Mouse (Mus musculus): ENCODE measurements at regions not wholly inside any gene's neighbourhood (a gene's known extent, or its start where the extent isn't known, plus 50 kb on each side); places are given as distances from the start of the nearest gene placed in this dataset.

DNA sequence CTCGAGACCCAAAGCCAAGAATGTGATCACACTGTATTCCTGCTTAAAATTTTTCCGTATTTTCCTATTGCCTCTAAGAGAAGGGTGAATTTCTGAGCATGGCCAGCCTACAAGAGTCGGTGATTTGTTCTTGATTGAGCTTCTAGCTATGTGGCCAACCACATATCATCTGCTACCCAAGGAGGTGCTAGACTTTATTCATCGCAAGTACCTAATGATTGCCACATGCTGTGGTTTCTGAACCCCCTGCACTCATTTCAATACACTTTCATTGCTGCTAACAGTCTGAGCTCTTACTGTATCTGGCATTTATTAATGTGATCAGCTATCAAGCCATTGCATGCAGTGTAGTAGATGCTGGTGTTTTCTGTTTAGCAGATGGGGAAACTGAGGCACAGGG is 432.2 kb downstream of the Ttll7 start:
- DNase-seq: no peak

DNA sequence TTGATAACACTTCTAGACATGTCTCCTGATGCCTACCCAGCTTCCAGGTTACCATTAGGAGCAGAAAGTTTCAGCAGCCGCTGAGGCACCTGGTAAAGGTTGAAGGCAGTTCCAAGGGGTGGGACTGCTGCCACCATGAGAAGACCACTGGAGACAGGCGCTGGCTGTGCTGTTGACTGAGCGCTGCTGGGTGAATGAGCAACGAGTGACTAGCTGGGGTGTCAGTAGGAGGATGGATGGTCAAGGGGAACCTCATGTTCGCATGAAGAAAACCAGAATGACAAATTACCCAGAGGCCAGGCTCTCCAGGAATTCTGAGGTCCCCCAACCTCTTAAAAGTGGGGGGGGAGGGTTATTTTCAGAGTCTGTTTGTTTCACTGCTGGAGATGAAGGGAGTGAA is 433.3 kb downstream of the Ttll7 start:
- DNase-seq: no peak

DNA sequence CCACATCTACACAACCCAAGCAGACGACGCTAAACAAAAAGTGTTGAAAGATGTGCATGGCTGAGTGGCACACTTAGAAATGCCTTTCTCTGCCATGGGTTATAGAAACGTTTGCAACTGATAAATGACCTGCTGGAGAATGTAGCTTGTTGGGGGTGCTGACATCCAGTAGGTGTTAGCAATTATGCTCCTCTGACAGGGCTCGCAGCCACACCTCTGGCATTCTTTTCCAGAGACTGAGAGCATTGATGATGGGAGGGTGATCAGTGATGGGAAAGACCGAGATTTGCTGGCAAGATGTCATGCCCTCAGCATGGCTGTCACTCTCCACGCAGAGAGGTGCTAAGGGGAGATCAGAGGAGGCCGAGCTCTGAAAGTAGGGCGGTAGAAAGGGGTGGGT is 435.3 kb downstream of the Ttll7 start:
- DNase-seq: no peak

DNA sequence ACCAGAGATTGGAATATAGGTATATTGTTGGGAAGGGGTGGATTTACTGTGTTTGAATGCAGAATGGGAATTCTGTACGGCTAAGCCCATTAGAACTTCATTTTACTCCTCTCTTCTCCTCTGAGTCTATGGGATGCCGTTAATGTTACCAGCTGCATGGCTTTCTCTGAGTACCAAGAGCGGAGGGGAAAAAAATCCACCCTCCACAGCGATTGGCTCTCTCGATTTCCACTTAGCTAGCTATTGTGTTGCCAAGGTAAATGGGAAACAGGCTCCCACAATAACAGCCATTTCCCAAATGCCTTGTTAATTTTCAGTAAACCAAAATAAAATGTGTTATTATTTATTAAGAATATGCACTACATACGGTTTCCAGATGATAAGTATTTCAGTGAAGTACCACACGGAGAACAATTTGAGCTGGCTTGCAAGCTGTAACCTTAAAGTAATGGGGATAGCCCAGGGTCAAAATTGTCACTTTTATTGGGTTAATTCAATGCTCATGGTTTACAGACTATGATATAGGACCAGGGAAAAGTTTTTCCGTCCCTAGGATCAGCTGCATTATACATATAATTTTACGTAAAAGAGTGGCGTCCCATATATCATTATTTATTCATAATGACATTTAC is 439.6 kb downstream of the Ttll7 start:
- no peak for DNase-seq

DNA sequence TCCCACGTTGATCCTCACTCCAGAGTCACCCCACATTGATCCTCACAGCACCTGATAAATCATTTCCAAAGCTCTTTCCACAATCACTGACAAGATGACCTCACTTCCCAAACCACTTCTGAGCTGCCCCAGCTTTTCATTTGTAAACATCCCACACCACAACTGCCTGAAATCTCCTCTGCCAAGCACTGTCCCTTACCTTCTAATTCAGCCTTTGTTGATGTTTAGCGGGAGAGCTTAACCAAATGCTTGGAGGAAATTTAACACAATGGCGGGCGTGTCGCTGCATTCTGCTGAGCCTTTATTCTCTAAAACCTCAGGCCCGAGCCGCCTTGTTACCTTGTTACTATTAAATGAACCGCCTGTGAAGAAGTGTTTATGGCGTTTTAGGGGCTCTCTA is 445.9 kb downstream of the Ttll7 start:
- no peak for DNase-seq

DNA sequence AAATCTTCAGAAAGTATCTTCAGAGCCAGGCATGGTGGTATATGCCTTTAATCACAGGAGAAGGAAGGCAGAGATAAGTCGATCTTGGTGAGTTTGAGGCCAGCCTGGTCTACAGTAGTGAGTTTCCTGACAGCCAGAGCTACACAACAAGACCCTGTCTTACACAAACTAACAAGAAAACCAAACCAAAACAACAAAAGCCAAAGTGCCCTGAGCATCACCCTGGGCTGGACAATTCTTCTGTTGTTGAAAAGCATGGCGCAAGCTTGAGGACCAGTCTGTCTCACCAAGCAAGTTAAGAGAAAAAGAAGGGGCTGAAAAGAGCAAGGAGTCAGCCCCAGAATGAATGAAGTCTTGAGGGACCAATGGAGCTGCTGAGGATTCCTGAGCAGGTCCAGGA is 473.4 kb downstream of the Ttll7 start:
- no peak for DNase-seq

DNA sequence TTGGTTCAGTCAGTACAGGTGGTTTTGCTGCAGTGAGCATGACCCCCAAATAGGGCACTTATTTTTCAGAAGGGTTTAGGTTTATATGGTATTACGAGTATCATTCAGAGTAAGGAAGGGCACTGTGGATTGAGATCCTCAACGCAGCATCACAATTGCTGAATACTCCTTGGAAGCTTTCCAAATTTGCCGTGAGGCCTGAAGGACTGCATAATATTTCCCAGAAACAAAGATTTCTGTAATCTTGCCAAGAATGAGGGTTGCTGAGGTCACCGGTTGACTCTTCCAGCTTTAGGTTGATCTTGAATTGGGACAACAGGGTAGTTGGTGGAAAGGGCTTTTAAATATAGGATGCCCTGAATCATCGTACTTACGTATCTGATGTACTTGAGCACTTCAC is 482.1 kb downstream of the Ttll7 start:
- no peak for DNase-seq

DNA sequence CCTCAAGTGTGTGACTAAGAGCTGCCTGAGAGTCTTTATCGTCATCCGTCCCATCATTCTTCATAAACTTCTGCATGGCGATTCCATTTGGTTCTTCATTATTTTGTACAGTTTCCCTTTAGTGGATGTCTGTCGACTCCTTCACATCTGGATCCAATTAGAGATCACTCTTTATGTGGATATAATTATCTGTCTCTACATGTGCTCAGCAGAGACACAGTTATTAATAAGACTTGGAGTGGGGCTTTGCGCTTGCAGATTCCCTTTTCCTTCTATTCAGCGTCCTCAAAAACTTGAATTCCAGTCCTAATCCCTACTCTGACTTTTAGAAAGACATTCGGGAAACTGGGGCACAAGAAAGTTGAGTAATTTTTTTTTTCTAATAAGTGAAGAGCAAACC is 483.1 kb downstream of the Ttll7 start:
- DNase-seq: no peak

DNA sequence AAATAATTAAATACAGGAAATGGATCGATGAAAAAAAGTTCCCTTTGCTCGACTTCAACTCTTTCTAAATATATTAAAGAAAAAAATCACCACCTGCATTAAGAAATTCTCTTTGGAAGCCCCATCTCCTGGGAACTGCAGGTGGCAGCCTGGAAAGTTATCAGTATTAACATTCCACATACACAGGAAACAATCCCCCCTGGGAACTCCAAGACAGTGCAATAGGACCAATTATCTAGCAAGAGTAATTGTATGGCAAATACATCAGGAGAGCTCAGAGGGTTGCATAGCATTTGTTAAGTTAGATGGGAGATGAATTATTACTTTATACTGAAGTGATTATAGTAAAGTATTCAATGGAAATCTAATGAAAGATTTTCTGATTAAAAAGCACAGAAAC is 487.3 kb downstream of the Ttll7 start:
- no peak for DNase-seq

DNA sequence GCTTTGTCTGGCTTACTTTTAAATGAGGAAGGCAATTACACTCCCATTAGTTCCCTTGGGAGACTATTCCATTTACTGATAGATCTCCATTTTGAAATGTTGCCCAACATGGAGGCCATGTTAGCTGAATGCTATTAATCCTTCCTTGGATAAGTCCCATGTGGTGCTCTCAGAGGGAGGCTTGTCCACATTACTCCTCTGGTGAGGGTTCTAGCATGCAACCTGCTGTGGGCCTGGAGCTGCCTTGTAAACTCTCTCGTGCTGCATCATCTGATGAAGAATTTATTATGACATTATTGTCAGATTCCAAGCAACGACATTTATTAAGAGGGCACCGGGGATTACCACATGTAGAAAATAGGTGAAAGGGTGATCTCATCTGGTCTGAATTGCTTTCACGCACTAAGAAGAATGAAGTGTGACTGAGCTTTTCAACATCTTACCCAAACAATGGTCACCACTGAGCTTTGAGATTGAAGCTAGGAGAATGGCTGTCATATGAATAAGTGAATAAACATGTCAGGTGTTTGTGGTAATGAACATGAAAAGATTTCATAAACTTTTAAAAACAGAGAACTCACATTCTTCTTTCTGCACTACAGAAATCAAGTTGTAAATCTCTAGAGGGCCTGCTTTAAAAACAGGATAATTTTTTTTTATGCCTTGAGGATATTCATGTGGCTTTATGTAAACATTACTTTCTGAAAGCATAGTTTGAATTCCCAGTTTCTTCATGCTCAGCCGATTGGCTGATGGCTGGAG is 495.3 kb downstream of the Ttll7 start:
- no peak for DNase-seq

DNA sequence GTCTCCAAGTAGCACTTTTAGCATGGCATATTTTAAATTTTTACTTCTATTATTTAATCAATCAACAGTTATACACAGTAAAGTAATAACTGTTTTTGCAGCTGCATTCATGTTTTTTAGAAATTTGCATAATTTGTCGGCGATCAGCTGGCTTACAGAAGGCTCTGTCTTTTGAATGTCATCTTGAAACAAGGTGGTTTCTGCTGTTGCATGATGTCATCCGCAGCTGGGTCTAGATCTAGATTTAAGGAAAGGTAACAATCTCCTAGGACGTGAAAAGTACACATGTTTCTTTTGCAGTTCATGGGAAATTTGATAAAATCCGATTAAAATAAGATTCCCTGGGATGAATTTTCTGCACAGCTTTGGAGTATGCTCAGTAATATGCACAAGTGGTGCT is 534.9 kb downstream of the Ttll7 start:
- DNase-seq: no peak

DNA sequence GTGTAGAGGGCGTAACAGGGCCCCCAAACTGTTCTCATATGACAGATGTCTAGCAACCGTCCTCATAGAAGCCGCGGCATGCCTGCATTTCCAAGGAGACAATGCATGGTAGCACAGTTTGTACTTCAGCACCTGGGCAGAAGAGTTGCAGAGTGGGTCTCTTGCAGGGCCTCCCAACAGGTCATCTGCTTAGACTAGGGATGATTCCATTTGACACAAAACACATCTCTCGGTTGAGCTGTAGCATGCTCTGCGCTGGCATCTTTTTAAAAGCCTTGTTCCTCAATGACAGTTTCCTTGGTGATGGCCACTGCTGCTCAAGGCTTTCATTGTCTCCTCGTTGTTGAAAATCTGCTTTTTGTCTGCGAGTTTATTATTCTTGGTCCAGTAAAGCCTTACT is 546.1 kb downstream of the Ttll7 start:
- no peak for DNase-seq

DNA sequence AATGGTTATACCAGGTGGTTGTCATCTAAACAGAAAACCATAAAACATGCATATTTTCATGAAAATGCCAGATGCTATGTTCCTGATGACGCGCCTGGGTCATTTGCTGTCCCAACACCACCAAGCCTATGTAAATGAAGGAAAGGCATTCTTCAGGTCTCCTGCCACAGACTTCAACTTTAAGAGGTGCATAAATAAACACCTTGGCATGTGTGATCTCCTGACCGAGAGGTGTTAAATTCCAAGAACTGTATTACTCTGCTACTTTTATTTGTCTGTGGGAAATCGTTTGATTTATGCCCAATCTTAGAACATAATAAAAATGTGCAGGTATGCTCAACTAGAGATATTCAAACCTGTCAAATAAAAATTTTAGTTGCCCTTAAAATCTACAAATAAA is 560.1 kb downstream of the Ttll7 start:
- no peak for DNase-seq

DNA sequence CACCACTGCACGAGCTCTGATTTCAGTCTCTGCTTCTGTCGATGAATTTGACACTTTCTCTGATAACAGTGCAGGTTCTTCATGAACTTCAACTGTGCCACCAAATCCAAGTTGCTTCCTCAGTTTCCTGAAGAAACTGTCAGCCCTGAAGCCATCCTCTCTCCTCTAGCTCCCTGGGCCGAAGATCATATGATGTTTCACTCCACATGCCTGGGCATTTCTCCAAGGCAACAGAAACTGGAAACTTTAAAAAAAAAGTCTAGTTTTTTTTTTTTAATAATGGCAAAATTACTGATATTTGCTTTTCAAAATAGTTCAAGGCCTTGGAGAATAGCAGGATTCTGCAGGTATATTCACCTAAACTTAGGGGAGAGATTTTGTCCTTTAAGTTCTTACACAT is 564.8 kb downstream of the Ttll7 start:
- DNase-seq: no peak

DNA sequence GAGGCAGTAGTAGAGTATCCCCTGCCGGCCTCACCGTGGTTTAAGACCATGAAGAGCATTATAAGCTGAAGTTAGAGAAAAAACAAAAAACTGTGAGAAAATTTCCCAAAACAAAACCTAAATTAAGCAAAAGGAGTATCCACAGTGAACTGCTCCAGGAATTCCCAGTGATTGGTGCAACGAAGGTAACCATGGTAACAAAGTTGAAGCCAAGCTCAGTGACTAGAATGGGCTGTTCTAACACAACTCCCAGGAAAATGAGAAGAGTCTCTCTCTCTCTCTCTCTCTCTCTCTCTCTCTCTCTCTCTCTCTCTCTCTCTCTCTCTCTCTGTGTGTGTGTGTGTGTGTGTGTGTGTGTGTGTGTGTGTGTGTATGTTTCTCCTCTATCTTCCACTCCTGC is 567.0 kb downstream of the Ttll7 start:
- DNase-seq: no peak

DNA sequence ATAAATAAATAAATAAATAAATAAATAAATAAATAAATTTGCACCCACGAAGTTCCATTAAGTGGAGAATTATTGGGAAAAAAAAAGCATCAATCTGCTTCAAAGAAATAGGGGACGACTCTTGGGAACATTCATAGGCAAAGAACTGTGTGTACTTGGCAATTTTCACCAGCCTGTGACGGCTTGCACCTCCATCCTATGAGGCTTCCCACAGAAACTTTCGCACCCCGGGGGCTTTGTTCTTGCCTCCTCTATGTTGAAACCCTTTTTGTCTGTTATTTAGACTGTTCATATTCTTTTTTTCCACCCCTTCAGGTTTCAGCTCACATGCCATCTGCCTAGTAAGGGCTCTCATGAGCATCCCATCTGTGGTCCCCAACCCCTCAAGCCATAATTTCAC is 570.0 kb downstream of the Ttll7 start:
- no peak for DNase-seq

DNA sequence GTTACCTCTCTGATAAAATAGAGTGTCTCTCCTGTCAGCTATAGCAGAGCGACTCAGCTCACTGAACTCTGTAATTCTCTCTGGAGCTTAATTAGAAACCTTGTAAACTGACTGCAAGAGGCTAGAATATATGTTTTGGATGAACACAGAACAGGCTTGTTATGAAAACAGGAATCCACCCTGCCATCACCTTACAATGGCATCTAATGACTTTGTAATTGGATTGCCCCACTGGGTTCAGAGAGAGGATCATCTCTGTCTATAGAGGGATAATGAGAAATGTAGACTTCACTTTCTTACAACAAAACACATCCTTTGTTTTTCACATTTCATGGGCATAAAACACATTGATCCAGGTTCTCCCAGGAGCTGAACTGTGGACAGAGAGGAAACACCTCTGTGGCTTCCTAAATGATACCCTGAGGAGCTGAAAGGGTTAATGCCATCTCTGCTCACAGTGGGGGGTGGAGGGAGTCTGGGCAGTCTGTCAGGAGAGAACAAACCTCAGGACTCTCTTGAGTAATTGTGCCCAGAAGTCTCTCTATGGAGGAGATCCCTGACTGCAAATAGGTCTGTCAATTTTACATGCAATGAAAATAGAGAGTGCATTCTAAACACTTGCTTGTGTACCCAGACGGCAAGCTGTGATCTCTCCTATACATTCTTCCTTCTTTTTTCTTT is 571.9 kb downstream of the Ttll7 start:
- no peak for DNase-seq

DNA sequence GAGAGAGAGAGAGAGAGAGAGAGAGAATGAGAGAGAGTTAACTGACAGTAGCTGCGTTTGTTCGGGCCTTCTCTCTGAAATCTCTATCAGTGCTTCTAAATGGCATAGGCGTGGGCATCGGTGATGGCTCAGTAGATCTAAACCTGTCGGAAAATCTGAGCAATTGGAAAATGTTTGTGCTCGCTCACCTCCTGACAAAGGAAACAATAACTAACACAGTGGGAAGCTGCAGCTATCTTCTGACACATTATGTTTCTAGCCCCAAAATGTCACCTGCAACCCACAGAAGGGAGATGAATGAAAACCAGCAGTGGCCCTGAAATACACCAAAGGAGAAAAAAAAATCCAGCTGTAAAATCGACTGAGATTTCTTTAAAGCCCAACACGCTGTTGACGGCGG is 576.7 kb downstream of the Ttll7 start:
- DNase-seq: no peak

DNA sequence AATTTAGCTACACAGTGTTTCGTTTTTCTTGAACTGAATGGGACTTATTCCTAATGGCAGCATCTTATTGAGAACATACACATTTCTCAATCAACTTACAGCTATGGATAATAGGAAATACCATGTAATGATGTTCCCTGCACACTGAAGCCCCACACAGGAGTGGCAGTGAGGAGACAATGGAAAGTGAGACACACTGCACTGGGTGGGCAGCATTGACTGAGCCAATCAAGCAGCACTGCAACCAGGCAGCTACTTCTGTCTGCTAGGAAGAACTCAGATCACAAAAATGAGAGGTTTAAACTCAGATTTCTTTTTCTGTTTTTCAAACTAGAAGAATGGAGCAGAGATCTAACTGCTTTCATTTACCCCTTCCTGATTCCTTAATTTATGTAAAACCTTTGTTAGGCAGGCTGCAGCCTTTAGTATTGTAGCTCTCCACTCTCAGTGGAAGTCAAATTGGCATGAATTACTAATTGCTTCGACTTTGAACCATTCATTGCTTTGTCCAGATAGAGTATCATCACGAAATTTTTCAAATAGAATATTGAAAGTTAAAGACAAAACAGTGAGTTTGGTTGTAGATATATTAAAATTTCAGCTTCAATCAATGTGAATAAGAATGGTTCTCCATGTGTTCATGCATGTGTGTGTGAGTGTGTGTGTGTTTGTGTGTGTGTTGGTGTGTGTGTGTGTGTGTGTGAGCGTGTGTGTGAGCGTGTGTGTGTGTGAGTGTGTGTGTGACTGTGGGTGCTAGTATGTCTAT is 590.9 kb downstream of the Ttll7 start:
- DNase-seq: no peak

DNA sequence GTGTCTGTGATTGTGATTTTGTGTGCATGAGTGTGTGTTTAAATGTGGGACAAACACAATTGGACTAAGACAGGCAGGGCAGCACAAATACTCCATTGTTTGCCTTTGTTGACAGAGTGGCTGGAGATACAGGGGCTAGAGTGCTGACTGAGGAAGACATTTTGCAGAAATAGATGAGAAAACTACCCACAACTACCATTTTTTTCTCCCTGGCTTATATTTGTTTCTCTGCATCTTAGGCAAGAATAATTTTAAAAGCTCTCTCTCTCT is 591.5 kb downstream of the Ttll7 start:
- DNase-seq: no peak

DNA sequence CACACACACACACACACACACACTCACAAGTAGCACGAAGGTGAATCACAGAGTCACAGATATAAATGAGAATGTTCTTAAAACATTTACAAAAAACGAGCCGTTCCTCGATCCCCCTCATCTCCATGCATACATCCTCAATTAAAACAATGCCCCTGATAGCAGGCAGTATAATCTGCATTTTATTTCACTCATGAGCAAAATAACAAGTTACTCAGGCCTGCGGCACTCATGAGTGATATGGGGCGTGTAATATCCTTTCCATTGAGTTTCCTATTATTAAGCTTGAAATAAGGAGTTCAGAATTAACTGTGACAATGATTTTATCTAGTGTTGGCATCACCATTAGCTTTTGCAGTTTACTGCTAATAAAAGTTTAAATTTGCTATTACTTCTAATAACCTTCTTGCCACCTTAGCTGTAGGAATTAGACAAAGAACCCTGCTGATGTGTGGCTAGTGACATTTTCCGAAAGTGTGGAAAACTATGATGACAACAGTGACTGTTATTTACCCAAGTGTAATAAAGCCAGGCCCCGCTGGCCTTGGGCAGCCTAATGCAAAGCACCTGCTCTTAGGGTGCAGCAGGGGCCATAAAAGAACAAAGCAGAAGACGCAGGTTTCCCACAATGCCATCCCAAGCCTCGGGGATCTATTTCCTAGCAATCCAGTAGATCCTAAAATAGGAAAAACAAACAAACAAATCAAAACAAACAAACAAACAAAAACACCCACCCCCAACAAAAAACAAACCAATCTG is 592.0 kb downstream of the Ttll7 start:
- DNase-seq: no peak

DNA sequence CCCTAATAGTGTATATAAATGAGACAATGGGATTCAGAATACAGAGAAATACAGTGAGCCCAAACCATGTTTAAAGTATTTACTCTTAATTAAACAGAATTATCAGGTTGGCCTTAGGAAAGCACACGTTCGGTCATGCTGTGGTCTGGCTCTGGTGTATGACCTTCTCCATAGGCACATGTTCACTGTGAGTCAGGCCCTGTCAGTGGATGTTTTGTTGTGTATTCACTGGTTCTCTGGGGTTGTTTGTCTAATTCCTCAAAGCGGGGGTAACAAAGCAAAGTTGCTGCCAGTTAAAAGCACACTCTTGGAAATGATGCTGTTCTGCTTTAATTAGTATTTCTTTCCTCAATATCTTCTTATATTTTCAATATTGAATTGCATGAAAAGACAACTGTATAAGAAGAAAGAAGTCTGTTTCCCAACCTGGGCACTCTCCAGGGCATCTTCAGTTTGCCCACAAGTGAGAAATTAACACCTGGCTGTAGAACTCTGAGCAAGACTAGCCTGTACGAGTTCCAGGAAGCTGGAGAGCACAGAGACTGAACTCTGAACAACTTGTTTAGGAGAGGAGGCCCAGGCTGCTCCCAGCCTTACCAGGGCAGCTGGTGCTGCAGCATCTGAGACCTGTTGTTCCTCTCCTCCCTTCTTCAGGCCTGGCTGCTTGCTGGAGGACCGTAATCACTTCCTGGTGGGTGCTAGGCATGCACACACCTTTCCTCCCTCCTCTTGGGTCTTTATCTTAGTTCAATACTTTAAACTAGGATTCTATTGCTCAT is 593.1 kb downstream of the Ttll7 start:
- no peak for DNase-seq
